Mouse (Mus musculus) ovary, postnatal 14 days (tissue): ENCODE data around the gene Fam114a2.

Source experiments
- DNase-seq: peaks from one replicate; pipeline ENCODE4 v3.0.0; 2022; ENCODE audit warnings: low spot score

Gene Fam114a2

DNA sequence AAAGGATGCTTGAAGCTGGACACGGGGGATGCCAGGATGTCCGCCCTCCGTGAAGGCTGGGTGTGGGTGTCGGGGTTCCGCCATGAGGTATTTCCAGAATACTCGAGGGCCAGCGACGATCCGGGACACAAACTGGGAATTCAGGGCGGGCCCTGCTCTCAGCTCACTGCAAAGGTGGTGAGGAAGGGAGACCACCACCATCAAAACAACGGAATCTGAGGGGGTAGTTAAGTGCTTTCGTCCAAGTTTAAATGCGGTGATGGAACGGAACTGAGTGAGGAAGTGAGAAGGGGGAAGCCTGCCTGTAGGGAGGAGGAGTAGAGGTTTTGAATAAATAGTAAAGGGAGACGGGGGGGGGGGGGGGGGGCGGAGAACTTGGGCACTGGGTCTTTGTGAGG, 333 bp upstream of the Fam114a2 start:
- DNase-seq, result no peak

DNA sequence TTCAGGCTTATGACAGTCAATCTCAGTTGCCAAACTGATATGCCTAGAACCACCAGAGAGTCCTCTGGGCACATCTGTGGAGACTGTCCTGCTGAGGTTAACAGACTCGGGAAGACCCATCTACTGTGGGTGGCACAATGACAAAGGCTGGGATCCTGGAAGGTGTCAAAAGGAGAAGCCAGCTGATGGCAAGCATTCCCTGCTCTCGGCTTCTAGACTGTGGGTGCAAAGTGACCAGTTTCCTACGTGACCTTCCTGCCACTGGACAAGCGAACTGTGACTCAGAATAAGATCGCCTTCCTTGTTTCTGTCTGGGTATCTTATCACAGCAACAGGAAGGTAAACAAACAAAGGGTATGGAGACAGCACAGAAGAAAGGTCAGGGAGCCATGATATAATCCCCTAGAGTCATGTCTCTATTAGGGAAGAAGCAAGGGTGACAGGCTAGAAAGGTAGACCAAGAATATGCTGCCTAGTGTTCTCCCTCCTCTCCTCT, 1.4 kb downstream of the Fam114a2 start:
- DNase-seq, result no peak

DNA sequence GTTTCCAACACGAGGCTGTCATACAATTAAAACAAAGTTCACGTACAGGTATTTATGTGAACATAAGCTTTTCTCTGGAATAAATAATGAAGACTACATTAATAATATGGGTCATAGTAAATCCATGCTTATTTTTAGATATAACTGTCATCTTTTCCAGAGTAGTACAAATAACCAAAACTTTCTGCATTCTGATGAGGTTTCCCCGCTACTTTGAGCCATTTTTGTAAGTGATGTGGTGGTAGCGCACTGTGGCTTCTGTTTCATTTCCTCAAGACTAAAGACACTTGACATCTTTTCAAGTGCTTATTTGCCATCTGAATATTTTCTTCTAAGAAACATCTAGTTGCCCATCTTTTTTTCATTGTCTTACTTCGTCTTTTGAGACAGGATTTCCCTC, 3.2 kb downstream of the Fam114a2 start:
- DNase-seq, result no peak

DNA sequence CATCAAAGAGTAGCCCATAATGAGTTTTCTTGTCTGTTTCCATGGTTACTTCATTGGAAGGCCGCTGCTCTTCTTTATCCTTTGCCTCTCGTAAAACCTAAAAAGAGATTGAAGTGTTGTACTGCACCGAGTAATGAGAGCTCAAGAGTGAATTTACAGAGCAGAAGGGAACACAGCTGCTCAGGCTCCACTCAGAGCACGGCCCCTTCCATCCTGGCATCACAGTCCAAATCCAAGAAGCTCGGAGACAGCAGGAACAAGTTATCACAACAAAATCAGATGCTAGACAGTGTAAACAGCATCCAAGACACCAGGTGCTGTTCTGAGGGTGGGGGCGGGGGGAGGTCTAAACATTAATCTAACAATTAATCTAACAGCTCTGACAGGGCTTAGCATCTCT, 11.5 kb downstream of the Fam114a2 start:
- DNase-seq, result no peak

DNA sequence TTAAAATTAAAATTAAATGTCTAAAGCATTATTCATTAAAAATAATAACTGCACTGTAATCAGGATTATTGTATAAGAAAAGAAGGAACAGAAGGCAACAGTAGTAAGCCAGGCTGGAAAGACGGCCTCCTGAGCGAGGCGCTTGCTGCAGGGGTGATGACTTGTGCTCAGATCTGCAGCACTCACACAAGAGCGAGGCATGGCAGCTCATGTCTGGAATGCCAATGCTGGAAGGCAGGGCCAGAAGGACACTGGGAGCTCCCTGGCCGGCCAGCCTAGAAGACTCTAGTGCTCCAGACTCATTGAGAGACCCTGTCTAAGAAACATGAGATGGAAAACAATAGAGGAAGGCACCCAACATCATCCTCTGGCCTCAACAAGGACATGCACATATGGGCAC, 15.3 kb downstream of the Fam114a2 start:
- DNase-seq, result no peak

DNA sequence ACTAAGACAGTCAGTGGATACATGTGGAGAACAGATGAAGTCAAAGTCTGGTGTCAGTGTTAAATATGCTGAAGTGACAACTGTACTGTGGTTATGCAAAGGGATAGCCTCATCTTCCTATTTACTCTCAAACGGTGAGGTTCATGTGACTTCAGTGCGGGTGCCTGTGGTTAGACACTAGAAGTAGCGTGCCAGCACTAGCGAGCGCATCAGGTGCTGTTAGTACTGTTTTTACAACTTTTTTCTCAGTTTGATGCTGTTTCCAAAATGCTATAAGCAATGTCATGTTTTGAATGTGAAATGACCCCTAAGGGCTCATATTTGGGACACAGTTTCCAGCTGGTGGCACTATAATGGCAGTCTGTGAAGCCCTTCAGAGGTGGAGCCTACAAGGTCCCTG, 20.2 kb downstream of the Fam114a2 start:
- DNase-seq, result no peak

DNA sequence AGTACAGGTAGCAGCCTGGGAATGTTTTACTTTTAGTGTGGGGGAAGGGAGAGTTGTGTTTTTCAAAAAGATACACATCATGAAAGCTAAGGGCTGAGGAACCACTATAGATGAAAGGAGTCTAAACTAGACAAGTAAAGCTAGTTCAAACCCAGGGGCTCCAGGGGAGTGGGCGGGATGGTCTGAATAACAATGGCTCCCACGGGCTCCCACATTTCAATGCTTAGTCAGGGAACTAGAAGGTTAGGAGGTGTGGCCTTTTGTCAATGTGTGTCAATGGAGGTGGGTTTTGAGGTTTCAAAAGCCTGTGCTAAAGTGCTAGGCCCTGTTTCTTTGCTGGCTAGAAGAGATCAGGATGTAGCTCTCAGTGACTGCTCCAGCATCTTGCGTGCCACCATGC, 20.7 kb downstream of the Fam114a2 start:
- DNase-seq, result no peak

DNA sequence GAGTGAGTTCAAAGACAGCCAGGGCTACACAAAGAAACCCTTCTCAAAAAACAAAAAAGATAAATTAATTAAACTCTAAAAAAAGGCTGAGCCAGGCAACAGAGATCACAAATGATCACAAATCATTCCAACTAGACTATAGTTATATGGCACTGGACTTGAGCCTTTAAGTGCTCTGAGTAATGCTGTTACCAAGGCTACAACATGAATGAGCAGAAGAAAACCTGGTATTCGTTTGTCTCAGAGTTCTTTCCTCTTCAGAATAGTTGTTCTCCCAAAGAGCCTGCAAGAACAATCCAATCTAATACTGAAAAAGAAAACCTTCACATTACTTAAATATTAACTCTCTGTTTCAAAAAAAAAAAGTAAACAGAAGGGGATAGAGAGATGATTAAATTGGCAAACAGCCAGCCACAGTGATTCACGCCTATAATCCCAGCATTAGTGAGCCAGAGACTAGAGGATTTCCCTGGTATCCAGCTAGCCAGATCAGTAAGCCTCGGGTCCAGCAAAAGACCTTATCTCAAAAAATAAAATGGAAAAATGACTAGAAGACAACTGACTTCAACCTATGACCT, 21.9 kb downstream of the Fam114a2 start:
- DNase-seq, result no peak

DNA sequence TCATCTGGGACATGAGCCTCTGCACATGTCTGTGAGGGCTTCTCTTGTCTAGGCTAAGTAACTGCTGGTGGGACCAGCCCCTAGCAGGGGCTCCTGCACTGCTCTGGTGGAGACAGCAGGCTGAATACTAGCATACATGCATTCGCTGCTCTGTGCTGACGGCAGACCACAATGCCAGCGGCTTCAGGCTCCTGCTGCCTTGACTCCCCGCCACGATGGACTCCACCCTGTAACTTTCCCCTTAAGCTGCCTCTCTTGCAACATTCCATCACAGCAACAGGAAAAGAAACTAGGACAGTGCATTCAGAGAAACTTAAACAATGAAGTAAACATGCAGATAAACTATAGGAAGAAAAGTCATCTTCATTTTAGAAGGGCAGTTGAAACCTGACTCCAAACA, 30.0 kb downstream of the Fam114a2 start:
- DNase-seq, result no peak

DNA sequence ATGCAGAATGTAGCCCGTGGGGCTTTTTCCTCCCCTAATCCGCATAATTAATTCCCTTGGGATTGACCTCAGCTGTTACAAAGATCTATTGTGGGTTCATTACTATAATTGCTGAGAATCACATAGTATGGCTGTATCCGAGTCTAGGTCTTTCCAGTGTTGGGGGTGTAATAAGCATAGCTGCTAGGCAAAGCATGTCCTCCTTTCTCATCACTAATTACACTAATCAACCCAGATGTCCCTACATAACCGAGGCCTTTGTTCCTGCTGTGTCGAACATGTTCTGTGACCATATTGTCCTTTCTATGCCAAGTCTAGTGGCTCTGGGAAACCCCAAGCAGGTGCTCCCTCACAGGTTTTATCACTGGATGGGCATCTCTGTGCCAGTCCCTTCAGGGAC, 40.3 kb downstream of the Fam114a2 start:
- DNase-seq, result no peak

DNA sequence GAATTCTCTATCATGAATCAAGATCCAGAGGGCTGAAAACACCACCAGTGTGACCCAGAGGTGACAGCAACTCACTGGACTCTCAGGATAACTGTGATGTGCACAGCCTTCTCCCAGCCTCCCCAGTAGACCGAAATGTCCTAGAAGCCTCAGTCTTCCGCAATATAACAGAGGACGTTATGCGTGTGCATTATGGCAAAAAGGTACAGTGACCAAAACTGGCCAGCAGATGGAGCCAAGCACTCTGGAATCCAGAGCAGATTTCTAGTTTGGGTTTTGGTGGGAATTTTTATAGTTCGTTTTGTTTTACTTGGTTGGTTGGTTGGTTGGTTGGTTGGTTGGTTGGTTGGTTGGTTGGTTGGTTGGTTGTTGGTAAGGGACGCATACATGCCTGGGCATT, 43.3 kb downstream of the Fam114a2 start:
- DNase-seq, result peak; percentile 28

DNA sequence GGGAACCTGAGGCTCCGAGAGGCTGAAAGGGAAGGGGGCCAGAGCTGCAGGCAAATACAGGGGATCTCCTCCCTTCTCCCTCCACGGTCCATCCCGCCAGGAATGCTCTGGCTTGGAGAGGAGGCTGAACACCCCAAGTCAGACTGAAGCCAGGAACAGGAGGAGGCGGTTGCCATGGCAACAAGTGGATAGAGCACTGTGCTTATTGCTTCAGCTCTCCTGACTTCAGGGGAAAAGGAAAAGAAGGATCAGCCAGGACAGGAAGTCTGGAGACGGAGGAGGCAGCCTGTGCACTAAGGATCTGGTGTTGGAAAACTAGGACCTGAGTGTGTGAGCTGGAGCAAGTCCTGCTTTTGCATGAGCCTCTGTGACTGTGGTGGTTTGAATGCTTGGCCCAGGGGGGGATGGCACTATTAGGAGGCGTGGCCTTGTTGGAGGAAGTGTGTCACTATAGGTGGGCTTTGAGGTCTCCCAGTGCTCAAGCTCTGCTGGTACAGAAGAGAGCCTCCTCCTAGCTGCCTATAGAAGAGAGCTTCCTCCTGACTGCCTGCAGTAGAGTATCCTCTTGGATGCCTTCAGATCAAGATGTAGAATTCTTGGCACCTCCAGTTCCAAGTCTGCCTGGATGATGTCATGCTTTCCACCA, 44.0 kb downstream of the Fam114a2 start:
- DNase-seq, result no peak

DNA sequence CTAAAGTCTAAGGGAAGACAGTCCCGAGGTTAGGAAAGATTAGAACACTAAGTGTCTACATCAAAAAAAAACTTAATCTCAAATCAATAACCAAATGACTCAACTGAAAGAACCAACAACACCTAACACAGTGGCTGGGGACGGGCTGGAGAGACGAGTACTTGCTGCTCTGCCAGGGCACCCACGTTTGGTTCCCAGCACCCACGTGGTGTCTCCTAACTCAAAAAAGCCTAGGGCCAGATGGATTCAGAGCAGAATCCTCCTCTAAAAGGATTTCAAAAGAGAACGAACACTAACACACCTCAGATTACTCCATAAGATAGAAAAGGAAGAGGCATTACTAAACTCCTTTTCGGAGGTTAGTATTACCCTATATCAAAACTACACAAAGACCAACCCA, 47.4 kb downstream of the Fam114a2 start:
- no peak for DNase-seq

DNA sequence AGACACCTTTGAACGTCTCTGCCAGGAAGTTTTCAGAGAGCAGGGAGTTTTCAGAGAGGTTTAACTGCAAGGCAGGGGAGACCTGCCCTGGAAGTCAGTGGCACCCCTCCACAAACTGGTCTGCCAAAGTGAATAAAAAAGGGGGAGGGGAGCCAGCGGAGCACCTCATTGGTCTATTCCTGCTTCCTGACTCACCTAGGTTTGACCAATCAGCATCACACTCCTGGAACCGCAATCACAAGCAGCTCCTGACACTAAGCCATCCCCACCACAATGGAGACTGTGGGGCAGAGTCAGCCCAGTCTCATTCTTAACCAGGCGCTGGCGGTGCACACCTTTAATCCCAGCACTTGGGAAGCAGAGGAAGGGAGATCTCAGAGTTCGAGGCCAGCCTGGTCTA, 48.4 kb downstream of the Fam114a2 start:
- no peak for DNase-seq

DNA sequence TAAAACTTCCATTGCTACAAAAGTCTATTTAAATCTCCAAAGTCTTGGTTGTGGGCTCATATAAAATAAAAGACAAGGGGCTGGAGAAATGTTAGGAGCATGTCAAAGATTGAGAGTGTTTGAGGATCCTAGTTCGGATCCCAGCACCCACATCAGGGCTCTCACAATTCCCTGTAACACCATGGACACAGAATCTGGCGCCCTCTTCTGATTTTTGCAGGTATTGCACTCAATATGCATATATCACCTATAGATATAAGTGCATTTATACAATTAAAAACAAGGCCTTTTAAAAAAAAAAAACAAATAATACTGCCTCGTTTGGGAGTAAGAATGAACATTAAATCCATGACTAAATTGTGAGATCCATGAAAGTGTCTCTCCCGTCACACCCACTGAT, 49.7 kb downstream of the Fam114a2 start:
- no peak for DNase-seq

DNA sequence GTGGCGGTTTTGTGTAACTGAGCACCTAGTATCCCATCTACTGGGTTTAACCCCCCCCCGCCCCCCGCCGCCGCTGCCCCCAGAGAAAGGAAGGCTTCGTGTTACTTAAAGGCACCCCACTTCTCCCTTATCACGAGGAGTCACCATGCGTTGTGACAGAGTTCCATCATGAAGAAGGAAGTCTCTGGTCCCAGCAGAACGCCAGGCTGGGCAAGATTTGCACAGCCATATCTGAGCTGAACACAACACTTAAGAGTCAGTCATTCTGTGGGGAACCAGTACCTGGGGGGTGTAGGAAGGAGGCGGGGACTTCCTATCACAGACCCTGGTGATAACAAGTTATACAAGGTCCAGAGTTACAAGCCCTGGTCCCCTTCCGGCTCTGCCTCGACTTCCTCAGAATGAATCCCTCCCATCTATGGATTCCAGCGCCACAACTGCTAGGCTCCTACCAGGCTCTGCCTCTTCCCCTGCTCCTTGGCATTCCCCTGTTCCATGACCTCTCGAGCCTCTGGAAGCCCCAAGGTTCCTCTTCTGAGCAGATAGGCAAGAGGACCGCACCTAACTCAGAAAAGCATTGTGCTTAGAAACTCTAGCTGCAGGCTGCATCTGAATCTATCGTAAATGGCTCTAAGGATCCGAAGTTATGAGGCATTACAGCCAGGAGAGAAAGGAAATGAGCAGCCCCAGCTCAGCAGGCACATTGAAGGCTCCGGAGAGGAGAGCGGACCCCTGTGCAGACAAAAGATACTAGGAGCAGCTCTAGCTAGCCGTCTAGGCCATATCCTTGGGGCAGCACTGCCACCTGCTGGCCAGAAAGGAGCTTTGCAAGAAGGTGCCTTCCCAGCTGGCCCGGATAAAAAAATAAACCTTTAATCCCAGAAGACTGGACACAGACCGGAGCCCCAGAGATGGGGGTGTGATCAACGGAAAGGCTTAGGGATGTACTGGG, 51.0 kb downstream of the Fam114a2 start:
- peak; percentile 54 for DNase-seq

DNA sequence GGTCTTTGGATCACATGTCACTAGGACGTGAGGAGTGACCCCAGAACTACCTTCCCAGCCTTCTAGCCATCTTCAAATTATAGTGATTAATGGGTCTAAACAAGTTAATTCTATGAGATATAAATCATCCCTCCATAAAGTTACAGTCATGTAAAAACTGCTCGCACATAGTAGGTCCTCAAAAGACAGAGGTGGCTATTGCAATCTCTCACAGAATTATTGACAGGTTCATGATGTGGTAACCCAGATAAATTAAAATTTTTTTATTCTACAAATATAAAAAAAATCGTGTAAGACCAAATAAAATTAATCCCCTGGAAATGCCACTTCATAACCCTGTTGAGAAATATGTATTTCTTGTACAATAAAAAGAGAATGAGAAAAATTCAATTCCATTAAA, 52.6 kb downstream of the Fam114a2 start:
- no peak for DNase-seq

DNA sequence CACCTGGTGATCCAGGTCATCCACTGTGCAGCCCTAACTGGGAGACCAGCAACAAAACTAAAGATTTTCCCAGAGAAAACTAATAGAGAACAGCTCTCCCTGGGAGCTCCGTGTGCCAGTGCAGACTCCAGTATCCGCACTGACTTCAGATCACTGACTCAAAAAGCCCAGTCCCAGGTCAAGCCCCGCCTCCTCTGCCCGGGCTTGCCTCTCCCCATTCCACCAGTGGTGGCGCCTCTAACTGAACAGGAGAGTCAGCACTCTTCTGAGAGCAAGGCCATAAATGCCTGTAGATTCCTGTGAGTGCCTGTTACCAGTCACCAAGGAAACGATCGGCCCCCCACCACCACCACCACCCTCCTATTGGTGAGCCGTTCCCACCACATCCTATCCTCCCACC, 53.4 kb downstream of the Fam114a2 start:
- no peak for DNase-seq

DNA sequence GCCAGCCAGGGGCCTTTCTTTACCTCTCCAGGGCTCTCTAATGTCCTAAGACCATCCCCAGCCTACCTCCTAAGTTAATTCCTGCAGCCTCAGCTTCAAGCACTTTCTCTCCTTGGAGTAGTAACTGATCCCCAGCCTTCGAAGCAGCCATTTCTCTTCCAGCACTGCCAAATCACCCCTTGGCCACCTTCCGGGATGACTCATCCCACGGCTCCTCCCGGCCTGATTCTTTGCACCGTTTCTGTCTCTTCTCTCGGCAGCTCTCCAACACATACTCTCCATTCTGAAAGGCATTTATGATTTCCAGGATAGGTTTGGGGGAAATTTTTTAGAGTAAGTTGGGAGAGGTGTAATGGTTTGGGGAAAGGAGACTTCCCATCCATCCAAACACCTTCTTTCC, 58.7 kb downstream of the Fam114a2 start:
- DNase-seq, result peak; percentile 31

DNA sequence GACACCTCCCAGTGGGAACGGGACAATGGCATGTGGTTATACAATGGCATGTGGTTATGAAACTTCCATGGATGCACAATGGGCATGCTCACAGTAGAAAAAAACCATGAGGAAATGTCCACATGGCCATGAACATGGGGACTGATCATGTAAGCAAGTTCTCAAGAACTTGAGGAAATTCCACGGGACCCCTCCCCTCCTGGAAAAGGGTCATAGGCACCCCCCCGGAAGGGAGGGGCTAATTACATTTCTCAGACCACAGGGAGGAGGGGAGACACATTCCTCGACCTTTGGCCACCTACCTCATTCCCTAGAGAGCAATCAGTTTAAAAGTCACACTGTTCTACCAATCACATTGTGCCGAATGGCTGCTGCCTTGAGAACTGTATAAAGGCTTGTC, 64.0 kb downstream of the Fam114a2 start:
- no peak for DNase-seq

DNA sequence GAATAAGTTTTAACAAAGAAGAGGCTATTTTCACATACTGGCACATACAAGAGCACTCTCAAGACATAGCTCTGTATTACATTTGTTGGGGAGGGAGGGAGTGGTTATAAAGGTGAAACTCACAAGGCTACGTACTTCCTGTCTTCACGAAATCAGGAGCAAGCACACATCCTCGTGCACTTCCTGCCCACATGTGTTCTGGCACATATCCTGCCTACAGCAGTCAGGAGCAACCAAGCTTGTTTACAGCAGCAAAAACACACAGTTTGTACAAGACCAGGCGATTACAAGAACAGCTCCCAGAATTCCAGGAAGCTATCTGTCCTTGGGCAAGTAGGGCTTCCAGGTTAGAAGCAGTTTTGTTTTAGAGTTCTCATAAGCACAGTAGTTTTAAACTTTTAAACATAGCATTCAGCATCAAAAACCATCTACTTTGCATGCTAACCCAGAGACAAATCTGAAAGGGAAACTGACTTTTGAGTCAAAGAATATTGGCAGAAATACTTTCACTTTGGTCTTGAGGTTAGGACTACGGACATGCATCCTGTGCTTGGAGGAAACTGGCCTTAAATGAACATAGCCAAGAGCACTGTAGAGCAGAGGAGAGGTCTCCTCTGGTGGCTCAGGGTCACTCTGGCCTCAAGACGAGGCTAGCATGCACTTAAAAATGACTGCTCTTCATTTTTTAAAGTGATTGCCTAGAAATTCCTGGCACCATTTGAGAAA, 73.0 kb downstream of the Fam114a2 start:
- DNase-seq, result no peak

DNA sequence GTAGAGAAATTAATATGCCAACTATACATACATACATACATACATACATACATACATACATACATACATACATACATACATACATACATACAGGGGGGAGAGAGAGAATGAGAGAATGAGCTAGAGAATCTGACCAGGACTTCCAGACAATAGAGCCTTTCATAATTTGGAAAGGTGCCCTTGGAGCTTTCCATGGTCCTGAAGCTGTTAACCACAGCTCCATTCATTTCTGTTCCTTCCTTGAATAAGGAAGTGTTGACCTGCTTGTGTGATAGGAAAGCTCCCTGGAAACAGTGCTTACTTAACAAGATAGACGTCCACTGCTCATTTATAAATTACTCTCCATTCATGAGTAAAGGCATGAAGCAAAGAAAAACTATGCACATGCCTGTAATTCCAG, 84.3 kb downstream of the Fam114a2 start:
- peak; percentile 67 for DNase-seq
